Mouse (Mus musculus) testis, adult 2 months (tissue): Measurements from ENCODE around the gene Ssx2ip.

Experiments
- CTCF ChIP-seq: fragments of 200-500 bp; IDR thresholded peaks from 2 replicates; pipeline ENCODE4 v1.5.1; 2012; ENCODE audit warnings: low read depth, mild to moderate bottlenecking, inconsistent platforms, low read length, moderate library complexity; ENCODE audit not compliant: control insufficient read depth, insufficient read depth, insufficient replicate concordance
- POLR2A ChIP-seq: fragments of 200-500 bp; IDR thresholded peaks from 2 replicates; pipeline ENCODE4 v1.6.1; 2012; ENCODE audit warnings: low read depth, mild to moderate bottlenecking, inconsistent platforms, low read length, moderate library complexity; ENCODE audit not compliant: control insufficient read depth

- TF ChIP-seq CTCF (no peak), POLR2A (no peak)
Measured at GRCm38 (mm10) chr3:146424306-146424900, 20.0 kb downstream of the Ssx2ip start.
